Mouse (Mus musculus): ENCODE measurements around the gene Mlx.

Mlx gene

DNA sequence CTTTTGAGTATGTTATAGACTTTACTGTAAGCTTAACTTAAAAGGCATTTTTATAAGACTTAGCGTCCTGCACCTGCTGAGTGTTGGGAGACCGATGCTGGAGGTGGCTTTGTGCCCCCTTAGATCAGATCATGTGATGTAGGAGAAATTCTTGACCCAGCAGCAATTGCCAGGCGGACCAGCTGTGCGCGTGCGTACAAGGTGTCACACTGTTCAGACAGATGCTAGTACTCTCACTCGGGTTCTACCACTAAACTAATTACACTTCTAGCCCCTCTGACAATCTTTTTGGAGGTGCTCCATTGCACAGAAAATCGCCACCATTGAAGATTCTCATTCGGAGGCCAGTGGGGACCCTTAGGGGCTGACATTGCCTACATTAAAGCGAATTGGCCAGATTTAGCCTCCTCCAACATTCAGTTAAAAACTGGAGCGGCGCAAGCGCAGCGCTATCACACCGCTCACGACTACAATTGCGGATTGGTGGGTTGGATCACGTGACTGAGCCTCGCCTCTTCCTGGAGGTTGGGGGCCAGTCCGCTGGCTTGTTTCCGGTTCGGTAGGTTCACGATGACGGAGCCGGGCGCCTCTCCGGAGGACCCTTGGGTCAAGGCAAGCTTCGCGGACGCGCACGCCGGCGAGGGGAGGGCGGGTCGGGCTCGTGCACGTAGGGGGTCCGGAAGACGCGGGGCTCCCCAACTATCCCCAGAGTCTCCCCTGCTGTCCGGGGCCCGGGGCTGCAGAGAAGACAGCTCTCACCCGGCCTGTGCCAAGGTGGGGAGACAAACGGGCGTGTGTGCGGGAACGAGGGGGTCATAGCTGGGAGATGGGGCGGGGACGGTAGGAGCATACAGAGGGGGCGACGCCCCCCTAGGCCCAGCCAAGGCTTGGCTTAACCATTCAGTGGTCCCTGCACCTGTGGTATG is at the start of gene Mlx:
Mlx (plus strand) TSS at position 522 of the 926 bp plus-strand sequence.
- DNase-seq, result peak; percentile 95

DNA sequence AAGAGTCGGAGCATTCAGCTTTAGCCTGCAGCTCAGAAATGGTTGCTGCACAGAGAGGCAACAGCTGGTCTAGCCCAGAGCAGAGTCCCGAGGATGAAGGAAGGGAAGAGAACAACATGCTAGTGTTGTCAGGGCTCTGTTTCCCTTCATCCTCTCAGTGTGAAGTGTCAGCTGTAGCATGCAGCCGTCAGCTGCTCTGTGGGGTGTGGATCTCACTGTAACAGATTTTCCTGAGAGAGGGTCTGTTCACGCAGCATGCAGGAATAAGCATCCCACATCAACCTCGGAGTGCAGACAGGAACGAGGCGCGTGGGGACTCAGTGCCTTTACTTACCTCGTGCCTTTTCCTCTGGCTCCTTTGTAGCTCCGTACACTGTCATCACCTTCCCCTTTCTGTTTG is 49.3 kb upstream of the Mlx start:
- no peak for DNase-seq

DNA sequence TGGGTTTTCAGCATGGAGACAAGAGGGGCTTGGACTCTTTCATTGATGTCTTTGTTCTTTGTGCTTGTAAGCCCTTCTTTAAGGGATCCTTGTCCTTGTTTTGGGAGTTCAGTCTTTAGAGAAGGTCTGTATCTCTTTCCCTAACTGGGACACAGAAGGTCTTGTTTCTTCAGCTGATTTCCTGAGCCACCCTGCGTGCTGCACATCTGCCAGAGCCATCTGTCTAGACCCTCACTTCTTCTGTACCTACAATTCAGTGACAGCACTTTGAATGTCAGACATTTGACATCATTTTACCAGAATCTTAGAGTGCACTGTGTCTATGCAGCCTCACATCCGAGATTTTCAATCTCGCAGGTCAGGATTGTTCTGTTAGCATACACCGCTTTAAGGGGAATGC is 41.3 kb upstream of the Mlx start:
- no peak for DNase-seq

DNA sequence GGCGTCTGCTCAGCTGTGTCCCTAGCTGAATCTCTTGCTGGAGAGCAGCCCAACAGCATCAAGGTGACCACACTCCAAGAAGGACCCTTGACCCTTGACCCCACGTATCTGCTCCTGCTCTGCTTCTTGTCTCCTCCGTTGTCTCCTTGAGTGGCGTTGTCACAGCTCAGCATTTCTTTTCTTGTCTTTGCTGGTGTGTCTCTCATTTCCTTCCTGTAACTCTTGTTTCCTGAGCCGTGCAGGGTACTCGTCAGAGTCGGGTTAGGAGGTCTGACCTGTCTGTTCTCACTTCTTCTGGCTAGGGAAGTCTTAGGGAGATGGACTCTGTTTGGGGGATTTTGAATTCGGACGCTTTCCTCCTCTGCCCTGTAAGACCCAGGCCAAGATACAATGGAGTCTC is 40.6 kb upstream of the Mlx start:
- no peak for DNase-seq

DNA sequence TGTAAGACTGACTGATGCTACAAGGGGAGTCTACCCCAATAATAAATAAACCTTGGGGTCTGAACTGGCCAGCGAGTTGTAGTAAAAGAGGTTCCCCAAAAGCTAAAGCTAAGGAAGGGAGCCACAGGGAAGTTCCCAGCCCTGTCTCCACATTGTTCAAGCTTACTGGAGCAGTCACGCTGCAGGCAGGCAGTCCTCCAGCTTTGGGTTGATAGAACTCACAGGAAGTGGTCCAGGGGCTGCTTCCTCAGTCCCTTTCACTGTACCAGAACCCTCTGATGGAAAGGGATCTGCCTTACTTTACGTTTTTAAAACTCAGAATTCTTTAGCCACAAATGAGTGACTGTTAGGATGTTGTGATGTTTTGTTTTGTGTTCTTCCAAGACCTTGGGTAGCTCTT is 39.6 kb upstream of the Mlx start:
- DNase-seq, result no peak

DNA sequence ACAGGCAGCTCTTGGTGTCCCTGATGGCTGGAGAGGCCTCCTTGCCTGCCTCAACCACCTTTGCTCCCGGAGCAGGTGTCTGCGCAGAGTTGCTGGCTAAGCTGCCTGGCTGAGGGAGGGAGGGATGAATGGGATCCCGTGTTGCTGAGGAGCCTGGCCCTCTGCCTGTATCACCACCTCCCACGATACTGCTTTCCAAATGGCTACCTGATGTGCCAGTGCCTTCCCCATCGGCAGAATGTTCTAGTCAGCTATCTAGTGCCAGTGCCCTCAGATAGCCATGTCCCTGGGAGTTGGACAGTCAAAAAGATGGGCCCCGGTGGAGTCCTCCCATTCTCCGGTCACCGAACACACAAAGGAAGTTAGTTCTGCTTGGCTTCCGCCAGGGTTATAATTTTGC is 36.7 kb upstream of the Mlx start:
- no peak for DNase-seq

DNA sequence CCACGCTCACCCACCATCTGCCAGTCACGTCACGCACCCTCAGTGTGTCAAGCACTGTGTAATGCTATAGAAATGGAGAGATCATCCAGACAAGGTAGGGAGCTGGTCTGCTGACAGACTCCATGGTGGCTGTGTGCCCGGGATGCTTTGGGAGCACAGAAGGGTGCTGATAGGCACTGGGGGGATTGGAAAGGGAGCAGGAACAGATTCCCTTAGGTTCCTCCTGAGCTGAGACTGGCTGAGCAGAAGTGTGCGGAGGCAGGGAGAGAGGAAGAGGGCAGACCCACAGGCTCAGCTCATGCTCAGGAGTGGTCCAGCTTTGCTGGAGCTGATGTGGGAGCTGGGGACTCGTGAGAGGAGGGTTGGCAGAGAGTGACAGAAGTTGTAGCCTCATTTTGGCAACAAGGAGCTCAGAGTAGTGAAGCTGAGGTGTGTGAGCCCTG is 36.0 kb upstream of the Mlx start:
- no peak for DNase-seq

DNA sequence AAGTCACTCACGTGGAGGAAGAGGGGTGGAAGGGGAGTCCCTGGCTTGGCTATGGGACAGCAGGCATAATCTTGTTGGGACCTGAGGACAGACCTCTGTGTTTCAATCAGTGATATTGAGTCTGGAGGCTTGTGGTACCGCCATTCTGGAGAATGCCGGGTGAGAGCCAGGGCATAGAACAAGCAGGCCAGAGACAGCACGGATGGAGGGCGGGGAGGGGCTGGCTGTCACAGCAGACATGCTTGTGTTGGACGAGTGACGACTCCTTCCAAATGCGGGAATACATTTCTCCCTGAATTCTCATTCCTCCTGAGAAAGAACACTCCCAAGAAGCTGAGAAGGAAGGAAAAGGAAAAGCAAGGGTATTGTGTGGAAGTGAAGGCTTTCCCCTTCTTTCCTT is 35.5 kb upstream of the Mlx start:
- DNase-seq, result no peak

DNA sequence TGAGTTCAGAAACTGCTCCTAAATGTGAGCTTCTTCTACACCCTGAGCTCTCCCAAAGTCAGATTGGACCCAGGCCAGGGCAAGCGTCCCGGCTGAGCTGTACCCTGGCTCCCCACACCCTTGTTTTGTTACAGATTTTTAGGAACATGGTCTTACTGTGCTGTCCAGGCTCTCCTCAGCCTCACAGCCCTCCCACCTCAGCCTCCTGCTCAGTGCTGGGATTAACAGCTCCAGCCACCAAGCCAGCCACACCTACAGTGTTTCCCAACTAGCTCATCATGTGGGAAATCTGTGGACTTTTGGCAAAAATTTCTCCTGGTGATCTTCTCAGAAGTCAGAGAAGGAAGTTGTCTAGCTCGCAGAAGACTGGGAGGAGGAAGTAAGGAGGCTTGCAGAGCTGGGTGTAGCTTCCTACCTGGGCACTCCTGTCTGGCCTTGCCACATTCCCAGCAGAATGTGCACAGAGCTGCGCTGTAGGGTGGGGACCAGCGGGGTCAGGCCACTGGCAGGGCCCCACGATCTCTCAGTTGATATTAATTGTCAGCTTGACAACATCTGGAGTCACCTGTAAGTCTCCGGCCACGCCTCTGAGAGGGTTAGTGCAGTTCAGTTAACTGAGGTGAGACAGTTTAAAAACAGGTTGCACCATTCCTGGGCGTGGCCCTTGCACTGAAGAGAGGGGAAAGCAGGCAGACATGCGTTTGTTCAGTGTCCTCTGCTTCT is 34.2 kb upstream of the Mlx start:
- no peak for DNase-seq

DNA sequence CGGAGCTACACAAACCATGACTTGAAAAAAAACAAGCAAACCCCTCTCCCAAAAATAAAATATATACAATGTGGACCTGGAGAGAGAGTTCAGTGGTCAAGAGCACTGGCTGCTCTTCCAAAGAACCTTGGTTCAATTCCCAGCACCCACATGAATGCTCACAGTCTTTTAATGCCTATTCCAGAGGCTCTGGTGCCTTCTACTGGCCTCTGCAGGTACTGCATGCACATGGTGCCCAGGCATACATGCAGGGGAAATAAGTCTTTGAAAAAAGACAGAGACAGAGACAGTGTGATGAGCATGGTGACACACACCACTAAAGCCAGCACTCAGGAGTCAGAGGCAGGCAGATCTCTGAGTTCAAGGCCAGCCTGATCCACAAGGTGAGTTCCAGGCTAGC is 33.1 kb upstream of the Mlx start:
- no peak for DNase-seq

DNA sequence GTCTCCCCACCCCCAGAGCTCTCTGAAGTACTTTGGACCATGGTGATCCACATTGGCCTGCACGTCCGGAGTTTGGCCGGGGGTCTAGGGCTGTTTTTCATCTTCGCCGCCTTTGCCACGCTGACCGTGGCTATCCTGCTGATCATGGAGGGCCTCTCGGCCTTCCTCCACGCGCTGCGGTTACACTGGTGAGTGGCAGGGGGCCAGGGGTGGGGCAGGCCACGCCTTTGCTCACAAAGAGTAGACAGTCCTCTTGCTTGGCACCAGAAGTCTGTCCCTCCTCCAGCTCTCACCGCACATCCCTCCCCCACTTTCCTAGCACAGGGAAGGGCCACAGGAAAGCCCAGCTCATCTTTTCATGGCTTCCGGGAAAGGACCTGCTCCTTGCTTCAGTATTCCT is 31.7 kb upstream of the Mlx start:
- no peak for DNase-seq

DNA sequence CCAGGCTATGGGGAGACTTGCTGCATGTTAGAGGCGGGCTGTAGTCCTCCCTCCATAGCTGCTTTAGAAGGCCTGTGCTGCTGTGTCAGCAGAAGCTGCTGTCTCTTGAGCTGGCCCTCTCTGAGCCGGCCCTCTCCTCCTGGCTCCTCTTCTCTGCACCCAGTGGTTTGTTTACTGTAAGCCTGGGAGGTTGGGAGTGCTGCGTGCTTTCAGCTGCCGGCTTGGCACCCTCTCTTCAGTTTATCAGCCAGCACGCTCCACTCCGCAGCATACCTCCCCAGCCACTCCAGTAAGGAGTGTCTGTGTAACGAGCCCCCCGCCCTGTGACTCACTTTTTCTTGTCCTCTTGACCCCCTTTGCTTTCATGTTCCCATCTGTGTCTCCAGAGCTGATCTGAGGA is 30.2 kb upstream of the Mlx start:
- DNase-seq, result peak; percentile 13

DNA sequence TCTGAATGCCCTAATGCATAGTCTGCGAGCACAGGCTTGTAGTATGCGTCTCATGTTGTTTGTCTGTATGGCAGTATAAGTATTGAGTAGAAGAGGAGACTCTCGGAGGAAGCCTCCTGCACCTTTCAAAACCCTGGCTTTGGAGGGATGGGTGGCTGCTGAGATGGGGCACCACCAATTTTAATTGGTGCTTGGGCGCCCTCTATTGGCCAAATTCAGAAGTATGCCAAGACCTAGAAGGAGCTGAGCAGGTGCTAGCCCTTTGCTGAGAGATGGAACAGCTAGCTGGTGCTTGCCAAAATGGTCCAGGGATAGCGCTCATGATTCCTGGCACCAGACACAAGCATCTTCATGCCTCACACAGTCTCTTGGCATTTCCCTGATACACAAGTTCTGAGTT is 29.2 kb upstream of the Mlx start:
- peak; percentile 85 for DNase-seq

DNA sequence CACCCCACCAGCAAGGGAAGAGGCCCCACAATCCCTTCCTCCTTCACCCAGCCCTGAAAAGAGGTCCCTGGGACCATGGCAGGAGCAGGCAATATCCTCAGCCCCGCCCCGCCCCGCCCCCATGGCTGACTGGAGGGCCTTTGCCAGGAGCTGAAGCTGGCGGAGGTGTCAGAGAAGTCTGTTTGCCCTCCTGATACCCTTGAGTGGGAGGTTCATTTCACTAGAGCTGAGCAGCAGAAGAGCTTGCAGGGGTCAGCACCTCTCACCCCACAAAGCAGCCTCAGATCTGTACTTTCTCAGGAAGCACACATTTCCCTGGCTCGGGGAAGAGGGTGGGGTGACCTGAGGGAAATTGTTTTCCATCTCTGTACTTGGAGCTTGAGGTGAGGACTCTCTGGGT is 28.4 kb upstream of the Mlx start:
- DNase-seq, result peak; percentile 22

DNA sequence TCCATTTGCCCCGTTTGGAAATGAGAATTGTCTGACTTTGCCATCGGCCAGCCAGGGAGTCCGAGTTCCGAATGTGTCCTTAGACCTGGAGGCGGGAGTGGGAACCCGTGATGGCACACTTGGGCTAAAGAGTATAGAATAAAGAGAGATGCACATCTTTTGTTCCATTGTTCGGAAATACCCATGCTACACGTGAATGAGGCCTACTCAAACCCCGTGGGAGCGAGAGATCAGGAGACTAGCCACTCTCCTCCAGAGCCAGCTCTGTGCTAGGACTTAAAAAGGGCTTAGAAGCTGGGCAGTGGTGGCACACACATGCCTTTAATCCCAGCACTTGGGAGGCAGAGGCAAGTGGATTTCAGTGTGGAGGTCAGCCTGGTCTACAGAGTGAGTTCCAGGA is 27.6 kb upstream of the Mlx start:
- DNase-seq, result no peak

DNA sequence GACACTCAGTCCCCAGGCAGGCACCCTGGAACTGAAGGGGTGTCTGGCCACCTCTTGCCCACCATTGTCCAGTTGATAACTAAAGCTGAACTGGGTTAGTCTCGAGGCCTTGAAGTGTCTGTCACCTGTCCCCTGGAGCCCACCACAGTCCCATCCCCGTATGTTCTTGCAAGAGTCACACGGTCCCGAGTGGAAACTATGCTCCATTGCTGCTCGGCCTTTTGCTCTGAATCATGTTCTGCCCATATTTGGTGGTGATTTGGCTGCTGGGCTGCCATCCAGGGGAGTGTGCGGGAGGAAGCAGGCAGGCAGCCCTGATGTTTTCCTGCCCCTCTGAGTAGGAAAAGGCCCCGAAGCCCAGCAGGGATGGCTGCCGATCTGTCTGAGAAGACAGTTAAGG is 27.0 kb upstream of the Mlx start:
- DNase-seq, result peak; percentile 53

DNA sequence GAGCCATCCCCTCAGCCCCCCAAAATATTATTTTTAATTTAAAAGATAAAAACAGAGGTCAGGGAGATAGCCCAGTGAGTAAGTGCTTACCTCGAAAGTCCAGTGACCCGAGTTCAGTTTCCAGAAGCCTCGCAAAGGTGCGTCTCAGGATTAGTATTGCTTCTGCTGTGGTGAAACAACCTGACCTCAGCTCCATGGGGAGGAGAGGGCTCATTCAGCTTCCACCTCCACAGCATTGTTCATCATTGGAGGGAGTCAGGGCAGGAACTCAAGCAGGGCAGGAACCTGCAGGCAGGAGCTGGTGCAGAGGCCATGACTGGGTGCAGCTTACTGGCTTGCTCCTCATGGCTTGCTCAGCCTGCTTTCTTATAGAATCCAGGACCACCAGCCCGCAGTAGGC is 26.0 kb upstream of the Mlx start:
- no peak for DNase-seq

DNA sequence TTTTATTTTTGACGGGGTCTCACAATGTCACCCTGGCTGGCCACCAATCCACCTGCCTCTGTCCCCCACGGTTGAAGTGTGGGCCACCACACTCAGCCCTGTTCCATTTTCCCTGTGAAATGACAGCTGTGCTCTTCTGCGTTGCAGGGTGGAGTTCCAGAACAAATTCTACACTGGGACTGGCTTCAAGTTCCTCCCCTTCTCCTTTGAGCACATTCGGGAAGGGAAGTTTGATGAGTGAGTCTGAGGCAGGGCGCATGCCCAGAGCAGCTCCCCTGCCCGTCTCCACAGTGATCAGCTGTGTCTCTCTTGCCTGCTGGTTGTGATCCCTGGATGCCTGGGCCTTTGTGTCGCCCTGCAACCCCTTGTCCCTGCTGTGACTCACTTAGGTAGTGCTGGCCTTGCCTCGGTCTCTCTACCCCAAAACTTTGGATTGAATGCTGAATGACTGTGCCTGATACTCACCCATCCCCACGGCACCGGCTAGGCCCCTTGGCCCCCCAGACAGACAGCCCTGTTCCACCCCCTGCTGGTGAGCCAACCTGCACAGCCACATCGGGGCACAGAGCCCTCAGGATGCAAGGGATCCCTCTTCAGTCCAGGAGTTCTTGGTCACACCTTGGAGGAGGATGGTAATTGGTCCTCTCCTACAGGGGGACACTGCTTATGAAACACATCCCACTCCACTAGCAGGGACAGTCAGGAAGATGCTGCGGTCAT is 24.8 kb upstream of the Mlx start:
- peak; percentile 35 for DNase-seq

DNA sequence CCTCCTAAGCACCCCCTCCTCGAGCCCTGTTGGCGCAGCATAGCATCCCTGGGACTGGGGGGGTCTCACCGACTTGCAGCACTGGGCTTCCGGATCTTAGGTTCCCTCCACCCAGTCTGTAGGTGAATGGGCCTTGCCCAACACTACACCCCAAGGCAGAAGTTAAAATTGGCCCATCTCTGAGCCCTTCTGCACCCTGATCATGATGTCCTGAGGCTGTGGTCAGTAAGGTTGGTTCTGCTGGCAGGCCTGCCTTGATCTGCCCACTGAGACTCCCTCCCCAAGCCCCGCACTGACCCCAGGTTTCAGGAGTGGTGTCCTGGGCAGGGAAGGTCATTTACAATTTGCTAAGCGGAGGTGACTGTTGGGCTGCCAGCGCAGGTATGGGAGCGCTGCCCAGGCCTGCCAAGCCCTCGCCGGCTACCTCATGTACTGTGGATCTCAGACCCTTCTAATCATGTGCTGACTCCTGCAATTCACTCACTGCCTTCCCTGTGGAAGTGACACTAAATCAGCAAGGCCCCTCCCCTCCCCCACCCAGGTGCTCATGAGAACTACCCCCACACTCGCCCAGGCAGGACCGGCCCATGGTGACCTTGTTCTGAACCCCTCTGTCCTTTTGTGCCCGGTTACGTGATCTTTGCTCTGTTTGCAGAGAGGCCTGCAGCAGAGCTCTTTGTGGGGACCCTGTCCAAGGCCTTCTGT is 24.0 kb upstream of the Mlx start:
- DNase-seq, result peak; percentile 36

DNA sequence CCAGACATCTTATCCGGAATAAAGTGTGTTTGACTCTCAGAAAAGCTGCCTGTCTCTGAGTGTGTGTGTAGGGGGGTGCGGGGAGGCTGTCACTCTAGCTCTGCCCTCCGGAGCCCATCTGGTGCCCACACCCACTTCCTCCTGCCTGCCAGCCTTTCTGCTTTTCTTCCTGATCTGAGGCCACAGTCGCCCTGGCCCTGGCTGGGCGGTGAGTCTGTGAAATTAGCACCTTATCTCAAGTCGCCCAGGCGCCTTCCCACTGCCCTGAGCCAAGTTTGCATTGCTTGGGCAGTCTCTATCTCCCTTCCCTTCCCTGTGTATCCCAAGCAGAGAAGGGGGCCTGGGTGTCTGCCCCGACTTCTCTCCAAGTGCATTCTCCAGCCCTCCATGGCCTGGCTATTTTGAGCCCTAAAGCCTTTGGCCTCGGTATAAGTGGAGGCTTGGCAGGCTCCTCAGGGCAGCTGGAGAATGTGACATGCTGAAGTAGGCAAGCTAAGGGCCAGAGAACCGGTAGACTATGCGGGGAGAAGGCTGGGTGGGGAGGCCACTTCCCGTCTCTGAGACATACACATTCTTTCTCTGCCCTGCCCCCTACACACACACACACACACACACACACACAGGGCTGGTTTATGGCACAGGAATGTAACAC is 23.3 kb upstream of the Mlx start:
- peak; percentile 36 for DNase-seq

DNA sequence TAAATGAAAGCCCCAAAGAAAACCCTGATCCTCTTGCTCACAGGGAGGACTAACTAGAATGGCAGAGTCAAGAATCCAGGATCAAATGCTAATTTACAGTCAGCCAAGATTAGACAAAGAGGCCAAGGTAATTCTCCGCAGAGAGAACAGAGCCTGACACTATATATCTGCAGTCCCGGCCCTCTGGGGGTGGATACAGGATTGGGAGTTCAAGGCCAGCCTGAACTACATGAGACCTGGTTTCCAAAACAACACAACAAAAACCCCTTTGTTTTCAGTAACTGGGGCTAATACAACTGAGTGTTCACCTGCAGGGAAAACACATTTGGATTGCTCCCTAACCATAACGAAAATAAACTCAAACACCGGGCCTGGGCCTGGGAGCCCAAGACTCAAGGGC is 22.6 kb upstream of the Mlx start:
- no peak for DNase-seq

DNA sequence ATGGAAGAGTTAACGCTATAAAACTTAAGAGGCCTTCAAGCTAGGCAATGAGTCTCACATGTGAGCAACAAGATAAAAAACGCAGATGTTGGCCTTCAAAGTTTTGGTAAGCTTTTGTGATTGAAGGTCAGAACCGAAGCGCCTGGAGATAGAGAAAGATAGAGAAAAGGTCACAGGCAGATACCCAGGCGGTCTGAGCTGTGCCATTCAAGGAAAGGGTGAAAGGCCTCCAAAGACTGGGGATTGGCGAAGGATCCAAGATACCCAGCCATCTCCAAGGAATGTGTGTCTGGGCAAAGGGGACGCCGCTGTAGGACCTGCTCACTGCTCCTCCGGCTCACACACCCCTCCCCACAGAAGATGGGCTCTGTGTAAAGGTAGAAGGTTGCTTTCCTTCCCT is 22.1 kb upstream of the Mlx start:
- DNase-seq, result peak; percentile 4

All from kidney, adult 9 months (tissue).